Mouse (Mus musculus): Measurements from ENCODE around the gene Nf2.

Gene Nf2

DNA sequence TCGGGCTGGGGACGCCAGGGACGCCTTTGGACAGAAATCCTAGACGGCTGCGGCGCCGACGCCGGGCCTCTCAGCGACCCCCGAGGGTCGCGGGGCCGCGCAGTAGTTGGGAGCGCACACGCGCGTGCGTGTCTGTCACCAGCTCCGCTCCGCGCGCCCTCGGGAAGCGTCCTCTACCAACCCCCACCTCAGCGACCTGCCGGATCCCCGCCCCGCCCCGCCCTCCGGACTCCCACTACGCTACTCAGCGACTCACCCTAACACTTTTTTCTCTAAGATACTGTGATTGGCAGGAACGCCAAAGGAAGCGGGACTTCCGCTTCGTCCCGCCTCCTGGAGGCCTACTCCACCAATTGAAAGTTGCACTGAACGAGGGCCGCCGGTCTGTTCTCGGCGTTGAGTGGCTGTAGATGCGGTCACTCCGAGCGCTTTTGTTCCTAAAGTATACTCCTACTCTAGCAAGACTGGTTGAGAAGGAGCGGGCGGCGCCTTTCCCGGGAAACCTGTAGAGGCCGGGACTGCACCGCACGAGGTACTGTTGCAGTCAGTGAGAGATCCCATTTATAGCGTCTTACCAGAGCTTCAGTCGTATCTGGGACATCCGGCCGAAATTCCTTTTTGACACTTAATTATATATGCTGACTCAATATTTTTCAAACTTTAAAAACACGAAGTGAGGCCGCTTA is at the start of gene Nf2:
Gene Nf2 (minus strand): TSS at position 279 of the 686 bp plus-strand sequence.
- peak; percentile 96 to 98 for DNase-seq

DNA sequence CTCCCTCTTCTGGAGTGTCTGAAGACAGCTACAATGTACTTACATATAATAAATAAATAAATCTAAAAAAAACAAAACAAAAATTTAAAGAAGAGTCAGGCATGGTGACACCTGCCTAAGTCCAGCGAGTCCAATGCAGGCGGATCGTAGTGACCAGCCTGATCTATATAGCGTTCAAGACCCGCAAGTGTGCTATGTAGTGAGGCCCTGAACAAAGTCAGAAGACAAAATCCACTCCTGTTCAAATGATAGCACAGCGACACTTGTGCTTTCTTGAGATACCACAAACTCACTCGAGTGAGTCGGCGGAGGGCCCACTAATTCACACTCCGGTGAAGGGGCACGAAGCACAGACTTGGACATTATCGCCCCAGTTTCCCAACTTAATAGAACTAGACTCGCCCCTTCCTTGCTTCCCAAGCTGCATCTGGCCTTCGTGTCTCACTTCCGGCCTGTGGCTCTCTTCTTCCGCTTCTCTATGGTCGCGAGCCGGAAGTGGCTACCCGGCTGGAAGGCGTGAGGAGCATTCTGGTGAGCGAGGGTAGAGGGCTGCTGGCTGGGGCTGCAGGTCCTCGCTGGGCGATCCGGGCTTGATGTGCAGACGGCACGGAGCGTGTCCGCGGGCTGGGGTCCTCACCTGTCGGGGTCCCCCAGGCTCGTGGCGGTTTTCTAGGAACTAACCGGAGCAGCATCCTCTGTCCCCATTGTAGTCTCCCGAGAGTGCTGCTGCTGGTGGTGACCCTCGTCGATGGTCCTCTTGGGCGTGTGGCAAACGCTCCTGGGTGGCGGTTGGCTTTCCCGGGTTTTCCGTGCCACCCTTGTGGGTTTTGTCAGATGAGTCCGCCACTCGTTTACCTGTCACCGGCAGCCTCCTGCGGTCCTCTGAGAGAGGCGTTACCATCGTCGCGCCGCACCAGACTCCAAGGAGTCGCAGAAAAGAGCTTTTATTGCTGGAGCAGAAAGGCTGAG is 45.8 kb upstream of the Nf2 start, which contains the start of gene Thoc5:
Gene Thoc5 (plus strand): TSS at position 473 of the 969 bp plus-strand sequence.
- DNase-seq = peak; percentile 86 to 88

DNA sequence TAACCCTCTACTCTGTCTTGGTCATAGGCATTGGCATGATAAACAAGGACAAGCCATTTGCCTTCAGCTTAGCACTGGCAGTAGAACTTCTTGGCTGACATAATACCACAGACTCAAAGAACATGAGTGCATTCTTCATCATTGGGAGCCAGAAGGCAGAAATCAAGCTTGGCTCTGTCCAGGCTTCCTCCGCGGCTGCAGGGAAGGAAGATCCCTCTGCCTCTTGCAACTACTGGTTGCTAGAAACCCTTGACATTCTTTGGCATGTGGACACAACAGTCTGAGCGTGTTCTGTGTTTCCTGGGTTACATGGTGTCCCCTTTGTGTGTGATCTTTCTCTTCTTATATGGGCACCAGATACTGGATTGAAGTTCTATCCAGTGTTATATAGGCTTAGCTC is 37.7 kb upstream of the Nf2 start:
- no peak for DNase-seq

DNA sequence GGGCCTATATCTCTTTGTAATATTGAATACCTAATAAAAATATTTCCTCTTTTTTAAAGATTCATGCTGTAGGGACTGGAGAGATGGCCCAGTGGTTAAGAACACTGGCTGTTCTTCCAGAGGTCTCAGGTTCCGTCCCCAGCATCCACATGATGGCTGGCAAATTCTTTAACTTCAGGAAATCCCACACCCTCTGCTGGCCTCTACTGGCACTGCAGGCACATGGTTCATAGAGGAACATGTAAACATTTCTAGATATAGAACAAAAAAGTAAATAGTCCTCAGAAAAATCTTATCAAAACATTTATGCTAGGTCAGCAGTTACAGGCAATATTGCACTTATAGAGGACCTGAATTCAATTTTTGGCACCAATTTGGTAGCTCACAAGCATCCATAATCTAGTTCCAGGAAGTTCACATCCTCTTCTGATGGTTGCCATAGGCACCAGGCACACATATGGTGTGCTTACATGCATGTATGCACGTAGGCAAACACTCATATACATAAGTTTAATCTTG is 36.1 kb upstream of the Nf2 start:
- DNase-seq = peak; percentile 76 to 81

DNA sequence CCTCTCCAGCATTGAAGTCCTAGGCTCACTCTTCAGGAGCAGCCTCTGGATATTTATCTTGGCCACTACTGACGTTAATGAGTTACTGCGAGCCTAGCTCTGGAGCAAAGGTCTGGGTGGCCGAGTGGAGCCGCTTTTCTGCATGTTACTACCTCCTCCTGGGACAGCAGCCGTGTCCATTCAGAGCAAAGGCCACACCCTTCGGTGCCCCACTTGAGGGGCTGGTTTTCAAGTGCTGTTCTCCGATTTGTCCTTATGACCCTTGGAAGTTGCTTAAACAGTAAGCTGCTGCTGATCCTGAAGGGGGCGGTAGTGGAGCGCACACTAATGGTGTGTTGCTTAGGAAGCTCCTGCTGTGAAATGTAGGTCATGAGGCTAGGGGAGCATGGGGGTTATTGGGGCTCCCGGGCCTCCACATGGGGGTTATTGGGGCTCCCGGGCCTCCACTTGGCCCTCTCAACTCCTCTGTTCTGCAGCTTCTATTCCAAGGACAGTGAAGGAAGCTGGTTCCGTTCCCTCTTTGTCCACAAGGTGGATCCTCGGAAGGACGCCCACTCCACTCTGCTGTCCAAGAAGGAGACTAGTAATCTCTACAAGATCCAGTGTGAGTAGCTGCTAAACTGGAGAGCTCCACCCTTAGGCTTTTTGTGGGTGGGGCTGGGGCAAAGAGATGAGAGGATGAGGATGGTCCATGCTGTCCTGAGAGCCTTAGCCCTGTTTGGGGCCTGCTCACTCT is 33.7 kb upstream of the Nf2 start:
- peak; percentile 30 to 39 for DNase-seq

DNA sequence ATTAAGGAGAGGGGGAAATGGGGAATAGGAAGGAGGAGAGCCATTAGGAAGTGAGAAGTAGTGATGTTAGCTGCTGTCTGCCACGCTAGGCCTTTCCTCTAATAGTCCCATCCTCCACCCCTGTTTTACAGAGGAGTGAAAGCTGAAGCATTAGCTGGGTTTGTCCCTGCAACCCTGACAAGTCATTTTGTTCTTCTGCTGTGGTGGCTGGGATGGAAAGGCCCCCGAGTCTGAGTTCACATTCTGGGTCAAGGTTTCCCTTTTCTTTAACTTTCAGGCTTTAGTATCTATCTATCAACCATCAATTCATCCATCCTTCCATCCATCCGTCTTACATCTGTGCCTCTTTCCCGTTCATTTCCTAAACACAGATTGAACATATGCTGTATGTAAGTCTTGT is 31.8 kb upstream of the Nf2 start:
- DNase-seq = no peak

DNA sequence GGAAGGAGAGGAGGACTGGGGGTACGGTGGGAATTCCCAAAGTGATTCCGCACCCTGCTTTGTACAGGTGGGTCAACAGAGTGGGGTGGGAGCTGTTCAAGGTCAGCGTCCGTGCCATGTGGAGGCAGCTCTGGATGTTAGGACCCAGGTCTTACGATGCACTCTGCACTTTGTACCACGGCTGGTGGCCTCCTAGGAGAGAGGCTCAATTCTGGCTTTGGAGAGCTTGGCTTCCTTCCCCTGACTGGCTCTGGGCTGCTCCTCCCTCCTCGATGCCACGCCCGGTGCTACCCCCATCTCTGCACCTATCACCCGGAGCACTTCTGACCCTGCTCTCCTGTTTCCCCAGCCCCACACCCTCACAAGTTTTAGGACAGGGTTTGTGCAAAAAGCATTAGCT is 25.2 kb upstream of the Nf2 start:
- DNase-seq = peak; percentile 17 to 33

DNA sequence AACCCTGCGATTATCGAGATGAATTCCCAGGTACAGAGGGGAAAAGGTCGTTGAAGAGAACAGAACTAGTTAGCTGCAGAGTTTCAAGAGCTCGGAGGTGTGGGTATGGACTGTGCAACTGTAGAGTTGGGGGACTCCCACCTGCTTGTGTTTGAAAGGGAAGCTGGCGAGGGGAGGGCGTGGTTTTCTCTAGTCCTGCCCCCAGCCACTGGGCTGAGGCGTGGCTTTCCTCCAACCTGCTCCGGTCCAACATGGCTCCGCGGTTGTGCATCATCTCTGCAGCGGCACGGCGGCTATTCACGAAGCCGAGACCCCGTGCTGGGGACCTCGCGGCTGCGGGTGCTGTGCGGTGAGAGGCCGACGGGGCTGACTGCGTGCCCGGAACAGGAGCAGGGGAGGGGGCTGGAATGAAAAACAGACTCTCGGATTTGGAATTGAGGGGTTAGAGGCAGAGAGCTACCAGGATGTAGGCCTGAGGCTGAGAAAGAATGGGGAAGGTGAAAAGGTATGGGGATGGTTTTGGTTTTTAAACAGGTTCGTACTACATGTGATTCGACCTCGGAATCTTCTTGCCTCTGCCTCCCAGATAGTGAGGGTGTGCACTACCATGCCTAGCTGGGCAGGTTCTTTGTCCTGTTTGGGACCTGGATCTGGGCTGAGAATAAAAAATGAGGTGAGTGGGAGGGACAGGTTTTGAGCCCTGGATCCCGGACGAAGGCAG is 24.6 kb upstream of the Nf2 start, which contains the start of gene Nipsnap1:
Gene Nipsnap1 (plus strand): TSS at position 197 of the 721 bp plus-strand sequence.
- DNase-seq = peak; percentile 91

DNA sequence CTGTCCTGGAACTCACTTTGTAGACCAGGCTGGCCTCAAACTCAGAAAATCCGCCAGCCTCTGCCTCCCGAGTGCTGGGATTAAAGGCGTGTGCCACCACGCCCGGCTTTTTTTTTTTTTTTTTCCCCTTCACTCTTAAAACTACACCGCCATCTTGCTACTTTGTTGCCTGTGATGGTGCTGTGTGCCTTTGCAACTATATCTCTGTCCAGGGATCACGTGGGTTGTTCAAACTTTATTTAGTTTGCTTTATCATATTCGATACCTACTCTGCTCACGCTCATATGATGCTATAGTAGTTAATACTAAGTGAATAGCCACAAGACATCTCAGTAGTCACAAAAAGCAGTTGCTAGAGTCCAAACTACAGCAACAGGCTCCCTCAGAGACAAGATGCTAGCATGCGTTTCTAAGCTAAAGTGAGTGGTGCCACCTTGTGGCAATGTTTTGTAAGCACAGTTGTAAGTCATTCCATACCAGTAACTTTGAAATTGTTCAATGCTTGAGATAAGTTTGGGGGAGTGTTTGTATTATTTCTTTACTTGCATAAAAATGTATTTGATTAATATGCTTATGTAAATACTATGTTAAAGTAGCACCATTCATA is 16.4 kb upstream of the Nf2 start:
- peak; percentile 76 to 80 for DNase-seq

DNA sequence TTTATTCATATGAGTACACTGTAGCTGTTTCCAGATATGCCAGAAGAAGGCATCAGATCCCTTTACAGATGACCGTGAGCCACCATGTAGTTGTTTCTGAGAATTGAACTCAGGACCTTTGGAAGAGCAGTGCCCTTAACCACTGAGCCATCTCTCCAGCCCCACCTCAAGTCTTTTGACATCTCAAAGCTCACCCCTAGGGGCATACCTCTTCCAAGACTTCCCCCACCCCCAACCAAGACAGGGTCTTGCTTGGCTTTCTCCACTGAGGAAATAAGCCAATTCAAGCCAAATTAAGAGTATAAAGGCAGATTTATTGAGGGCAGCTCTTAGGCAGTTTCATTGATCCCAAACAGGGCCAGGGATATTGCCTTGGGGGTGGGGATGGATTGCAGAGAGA is 13.4 kb upstream of the Nf2 start:
- DNase-seq = no peak

DNA sequence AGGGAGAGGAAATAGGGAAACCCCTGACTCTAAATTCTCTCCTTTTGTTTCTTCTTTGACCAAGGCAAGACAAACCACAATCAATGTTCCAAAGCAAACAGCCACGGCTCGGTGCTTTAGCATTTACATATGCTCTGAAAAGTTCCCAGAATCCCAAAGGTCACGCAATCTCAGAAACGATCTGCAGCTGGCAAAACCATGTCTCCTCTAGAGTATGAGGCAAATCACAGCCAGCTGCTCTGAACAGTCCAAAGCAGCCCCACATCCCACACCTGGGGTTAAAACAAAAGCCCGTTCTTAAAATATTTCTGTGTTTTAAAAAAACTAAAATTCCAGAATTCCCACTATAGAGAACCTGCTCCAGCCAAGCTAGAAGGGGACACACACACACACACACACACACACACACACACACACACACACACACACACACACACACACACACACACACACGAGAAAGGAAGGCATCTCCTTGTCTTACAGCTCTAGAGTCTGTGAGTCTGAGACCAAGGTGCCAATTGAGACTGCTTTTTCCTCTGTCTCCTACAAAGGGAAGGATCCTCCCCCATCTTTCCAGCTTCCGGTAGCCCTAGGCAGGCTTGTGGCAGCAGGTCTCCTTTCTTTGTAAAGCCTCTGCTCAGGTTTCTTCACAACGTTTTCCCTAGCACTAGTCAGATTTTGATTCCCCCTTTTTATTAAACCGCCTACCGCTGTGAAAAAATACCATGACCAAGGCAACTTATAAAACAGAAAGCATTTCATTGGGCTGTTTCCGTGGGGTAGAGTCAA is 12.7 kb upstream of the Nf2 start:
- DNase-seq = no peak

DNA sequence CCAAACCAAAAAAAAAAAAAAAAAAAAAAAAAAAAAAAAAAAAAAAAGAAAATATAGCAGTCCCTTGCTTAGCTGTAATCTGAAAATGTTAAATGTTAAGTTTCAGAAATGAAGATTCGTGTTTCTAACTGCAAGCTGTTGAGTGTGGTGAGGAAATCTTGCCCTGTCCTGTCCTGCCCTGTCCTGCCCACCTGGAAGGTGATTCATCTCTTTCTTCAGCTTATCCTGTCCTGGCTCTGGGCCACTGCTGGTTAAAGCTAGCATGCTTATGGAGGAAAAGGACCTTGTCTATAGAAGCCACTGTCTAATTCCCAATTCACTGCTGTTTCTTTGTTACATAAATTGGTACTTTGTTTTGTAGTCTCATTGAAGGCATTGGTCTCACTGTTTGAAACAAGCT is 11.7 kb upstream of the Nf2 start:
- DNase-seq = no peak

DNA sequence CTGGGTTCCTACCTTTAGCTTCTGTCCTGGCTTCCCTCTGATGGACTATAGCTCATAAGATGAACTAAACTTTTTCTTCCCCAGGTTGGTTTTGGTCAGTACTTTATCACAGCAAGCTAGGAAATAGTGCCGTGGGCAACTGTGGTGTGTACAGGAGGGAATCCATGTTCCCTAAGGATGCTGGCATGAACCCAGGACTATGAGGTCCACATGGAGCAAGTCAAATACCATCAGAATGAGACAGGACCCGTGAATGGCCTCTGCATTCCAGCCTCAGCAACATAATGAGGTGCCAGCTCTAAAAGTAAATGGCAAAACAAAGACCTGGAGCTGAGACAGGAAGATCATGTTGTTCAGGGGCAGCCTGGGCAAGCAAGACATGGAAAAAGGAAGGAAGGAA is 9.1 kb upstream of the Nf2 start:
- no peak for DNase-seq

DNA sequence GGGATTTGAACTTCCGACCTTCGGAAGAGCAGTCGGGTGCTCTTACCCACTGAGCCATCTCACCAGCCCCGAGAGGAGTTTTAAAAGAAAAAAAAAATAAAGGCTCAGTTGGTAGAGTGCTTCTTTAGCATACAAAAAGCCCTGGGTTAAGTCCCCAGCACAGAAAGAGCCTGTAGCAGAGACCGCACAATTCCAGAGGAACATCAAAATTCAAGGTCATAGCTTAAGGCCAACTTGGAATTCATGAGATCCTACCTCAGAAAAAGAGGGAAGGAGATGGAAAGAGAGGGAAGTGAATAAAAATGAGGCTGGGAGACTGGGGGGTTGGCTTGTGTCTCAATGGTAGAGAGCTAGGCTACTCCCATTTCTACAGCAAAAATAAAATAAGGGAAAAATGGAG is 4.8 kb upstream of the Nf2 start:
- no peak for DNase-seq

DNA sequence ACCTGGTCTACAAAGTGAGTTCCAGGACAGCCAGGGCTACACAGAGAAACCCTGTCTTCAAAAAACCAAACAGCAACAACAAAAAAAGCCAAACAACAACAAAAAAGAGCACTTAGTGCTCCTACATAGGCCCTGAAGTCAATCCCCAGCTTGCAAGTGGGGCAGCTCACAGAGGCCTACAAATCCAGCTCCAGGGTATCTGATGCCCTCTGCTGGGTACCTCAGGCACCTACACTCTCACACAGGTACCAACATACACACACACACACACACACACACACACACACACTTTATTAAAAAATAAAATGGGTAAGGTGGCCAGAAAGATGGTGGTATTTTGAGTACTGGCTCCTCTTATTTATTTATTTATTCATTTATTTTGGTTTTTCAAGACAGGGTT is 3.7 kb upstream of the Nf2 start:
- no peak for DNase-seq

DNA sequence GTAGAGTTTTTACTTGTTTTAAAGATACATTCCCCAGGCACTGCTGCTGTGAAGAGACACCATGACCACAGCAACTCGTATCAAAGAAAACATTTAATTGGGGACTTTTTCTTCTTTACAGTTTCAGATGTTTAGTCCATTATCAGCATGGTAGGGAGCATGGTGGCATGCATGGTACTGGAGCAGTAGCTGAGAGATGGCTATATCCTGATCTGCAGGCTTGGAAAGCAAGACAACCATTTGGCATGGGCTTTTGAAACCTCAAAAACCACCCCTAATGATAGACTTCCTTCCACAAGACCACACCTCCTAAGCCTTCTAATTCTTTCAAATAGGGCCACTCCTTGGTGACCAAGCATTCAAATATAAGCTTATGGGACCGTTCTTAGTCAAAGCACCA is 1.1 kb upstream of the Nf2 start:
- DNase-seq = no peak

DNA sequence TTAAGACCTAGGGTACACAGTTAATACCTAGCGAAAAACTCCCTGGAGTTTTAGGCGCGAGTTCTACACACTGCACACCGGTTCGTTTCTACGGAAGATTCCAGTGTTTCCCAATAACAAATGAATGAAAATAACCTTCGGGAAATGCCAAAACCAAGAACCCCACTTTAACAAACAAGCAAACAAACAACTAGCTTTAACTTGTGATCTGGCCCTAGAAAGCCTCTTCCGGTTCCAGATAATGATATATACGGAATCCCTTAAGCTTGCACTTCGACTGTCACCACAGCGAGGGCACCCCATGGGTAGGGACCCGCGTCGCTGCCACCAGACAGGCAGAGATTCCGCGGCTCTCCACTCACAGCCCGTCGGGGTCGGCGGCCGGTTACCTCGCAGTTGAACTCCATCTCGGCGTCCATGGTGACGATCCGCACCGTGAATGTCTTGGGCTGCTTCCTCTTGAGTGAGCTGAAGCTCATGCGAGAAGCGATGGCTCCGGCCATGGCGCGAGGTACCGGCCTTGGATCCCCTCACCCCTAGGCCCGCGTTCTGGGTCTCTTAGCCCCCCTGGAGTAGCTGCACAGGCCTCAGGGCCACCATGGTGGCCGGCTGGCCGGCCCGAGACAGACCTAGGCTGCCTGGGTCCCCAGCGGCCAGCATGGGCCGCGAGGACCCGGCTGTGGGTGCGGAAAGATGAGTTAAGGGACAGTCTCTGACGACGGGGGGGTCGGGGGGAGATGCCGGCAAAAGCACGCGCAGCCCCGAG is 670 bp downstream of the Nf2 start:
- DNase-seq = peak; percentile 62 to 67

DNA sequence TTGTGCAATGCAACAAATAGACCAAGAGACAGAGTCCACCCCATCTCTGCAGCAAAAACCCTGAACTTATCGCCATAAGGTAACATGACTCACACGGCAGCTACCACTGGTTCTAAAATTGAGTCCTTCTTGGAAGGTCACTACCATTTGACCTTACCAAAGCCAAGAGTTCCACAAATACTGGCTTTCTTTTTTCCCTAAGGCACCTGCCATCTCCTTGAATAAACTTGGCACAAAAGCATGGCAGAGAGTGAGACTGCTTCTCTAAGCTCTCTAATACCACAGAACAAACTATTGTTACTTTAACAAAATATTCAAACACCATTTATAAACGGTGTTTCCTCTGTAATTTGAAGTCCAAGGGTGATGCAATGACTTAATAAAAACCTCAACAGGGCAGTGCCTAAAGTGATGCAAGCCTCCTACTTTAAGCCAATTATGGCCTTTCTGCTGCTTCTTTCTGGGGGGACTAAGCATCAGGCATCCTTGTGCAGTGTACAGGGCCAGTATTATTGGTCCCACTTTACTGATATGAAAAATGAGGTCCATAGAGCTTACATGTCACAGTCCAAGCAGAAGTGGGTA is 8.3 kb downstream of the Nf2 start:
- no peak for DNase-seq

DNA sequence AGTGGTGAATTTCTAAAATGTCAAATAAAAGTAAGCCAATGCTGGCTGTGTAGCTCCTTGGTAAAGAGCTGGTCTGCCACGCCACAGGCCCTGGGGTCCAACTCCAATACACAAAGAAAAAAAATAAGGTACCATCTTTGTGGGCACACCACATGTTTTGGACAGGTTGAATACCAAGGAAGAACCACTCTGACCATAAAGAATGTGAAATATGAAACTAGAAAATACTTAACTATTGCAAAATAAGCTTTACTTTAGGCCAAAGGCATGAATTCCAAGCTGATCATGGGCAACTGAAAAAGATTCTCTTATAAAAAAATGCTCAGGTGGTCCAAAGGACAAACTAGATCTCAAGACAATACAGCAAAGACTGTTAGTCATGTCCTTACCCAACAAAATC is 11.1 kb downstream of the Nf2 start:
- DNase-seq = no peak

DNA sequence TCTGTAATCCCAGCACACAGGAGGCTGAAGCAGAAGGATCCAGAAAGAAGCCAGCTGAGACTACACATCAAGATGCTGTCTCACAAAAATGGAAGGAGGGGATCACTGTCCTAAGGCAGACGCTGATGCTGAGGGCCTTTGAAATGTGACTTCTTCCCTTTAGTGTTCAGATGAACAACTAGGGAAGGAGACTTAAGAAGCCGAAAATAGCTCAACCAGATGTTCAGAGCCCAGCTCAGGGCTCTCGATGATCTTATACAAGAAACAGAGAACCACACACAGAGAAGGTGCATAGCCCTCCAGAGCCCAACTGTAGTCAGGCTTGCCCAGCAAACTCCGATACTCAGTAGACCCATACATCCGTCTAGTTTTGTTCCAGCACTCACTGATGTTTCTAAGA is 12.0 kb downstream of the Nf2 start:
- no peak for DNase-seq
